Mouse (Mus musculus) forebrain, embryonic 15.5 days (tissue): ENCODE results near the gene Rab34. TPM values are rescaled to one million over a fixed set of nuclear protein-coding genes. Genes with fewer than 3 reads are reported as not detected.
A peak's percentile ranks its signal among the peaks of the same experiment; 100 is the strongest.
"Not testable (repeated sequence)": the region's sequence is repeated elsewhere in the genome, so short reads cannot be mapped to it uniquely, and the experiment has no call there.

Source experiments
- ATAC-seq: fragments of 200-750 bp; cut with Nextera tagmentation; replicated peaks from 2 replicates; pipeline ENCODE4 v1.8.0; 2017; ENCODE audit warnings: mild to moderate bottlenecking, moderate TSS enrichment, moderate library complexity
- H3K27ac ChIP-seq: fragments of 300-500 bp; sonication (generic); replicated peaks from 2 replicates; pipeline ENCODE4 v1.5.1; 2015; ENCODE audit warnings: mild to moderate bottlenecking, inconsistent platforms
- H3K27me3 ChIP-seq: fragments of 300-500 bp; sonication (generic); 2 replicates; pipeline ENCODE4 v1.6.1; 2015; ENCODE audit warnings: inconsistent platforms
- H3K36me3 ChIP-seq: fragments of 300-500 bp; sonication (generic); 2 replicates; pipeline ENCODE4 v1.6.1; 2015; ENCODE audit warnings: mild to moderate bottlenecking, inconsistent platforms
- H3K4me1 ChIP-seq: fragments of 300-500 bp; sonication (generic); 2 replicates; pipeline ENCODE4 v1.6.1; 2015; ENCODE audit warnings: inconsistent platforms
- H3K4me2 ChIP-seq: fragments of 300-500 bp; sonication (generic); replicated peaks from 2 replicates; pipeline ENCODE4 v1.6.1; 2015; ENCODE audit warnings: mild to moderate bottlenecking, inconsistent platforms
- H3K4me3 ChIP-seq: fragments of 300-500 bp; sonication (generic); 2 replicates; pipeline ENCODE4 v1.5.1; 2015; ENCODE audit warnings: mild to moderate bottlenecking, inconsistent platforms
- H3K9ac ChIP-seq: fragments of 300-500 bp; sonication (generic); replicated peaks from 2 replicates; pipeline ENCODE4 v1.6.1; 2015; ENCODE audit warnings: mild to moderate bottlenecking, inconsistent platforms
- H3K9me3 ChIP-seq: fragments of 300-500 bp; sonication (generic); 2 replicates; pipeline ENCODE4 v1.6.1; 2016; ENCODE audit warnings: inconsistent platforms
- WGBS: fragments of 180-500 bp; shearing (Covaris S2); methylation state at CpG from one replicate; pipeline ENCODE4 v1.1.7; 2015; ENCODE audit warnings: mixed read lengths; 5-methylcytosine and 5-hydroxymethylcytosine counted together
- polyA plus RNA-seq: library from polyadenylated mRNA; unstranded; fragments of >200 nt; fragmentation: Nextera tagmentation; extraction: Ambion mirVana; gene quantifications from 2 replicates; pipeline ENCODE4 v1.2.1, GENCODE M21; 2015

Rab34 gene
- polyA plus RNA-seq, 1 experiment from 2014 or later: 56.3 TPM

DNA sequence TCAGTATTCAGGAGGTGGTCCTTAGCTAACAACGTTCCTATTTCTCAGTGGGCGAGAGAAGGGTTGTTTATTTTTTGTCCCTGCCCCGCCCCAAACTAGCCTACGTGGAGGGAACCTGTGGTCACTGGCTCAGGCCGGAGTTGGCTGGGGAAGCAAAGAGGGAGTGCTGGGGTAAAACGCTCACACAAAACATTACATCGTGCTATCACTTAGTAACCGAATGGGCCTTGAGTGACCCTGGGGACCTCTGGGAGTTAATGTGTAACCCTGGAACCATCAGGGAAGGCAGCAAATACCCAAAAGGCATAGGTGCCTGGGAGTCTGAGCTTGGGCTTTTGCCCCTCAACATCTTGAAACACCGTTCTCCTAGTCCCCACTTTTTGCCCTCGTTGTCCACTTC, 10.8 kb upstream of the Rab34 start:
- Histone ChIP-seq H3K4me1 (peaks cover 58% of the 10 kb centered on the region), H3K9me3 (no peaks in the 10 kb centered on the region), H3K36me3 (peaks cover 30% of the 10 kb centered on the region), H3K4me2 (peak overlapping the region; percentile 73), H3K9ac (peak overlapping the region; percentile 46), H3K27ac (peak overlapping the region; percentile 88; the same call in 1 of the 2 replicates), H3K4me3 (peak overlapping the region; percentile 67), H3K27me3 (no peaks in the 10 kb centered on the region)
- no peak for ATAC-seq
- 2% methylated on average over 10 of the region's 10 CpGs for WGBS

DNA sequence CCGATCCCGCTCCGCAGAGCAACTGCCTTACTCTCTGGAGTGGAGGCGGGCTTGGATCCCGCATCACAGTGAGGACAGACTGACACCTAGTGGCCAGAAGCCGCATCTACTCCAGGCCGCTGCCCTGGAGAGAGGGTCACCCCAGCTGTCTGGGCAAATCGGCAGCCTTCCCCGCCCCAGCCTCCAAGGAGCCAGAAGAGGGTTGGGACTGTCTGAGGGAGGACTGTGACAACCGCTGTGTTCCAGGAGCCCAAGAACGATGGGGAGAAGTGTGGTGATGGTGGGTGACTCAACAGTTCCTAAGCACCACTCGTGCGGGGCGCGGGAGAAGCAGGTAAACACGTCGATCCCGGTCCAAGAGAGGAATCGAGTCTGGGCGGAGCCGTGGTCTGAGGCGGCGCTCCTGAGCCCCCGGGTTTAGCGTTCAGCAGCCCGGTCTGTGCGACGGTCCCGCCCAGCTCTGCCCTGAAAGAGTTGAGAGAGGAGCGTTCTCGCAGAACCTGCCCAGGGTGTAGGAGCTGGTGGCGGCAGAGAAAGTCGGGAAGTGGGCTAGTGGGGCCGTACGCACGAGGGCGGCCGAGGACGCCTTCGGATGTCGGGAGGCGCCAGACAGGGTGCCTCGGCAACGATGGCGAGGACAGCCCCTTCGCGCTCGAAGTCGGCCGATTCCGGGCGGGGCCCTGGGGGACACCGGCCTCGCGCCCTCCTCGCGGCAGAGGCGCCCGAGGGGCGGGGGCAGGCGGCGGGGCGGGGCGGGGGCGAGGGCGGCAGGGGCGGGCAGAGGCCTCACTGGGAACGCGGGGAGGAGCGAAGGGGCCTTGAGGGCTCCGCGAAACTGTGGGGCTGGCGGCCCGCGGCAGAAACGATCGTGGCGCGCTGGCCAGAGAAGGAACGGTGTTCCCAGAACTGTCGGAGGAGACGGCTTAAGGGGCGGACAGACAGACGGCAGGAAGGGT, 10.0 kb upstream of the Rab34 start:
- Histone ChIP-seq H3K36me3 (peaks cover 30% of the 10 kb centered on the region), H3K9me3 (no peaks in the 10 kb centered on the region), H3K9ac (peak overlapping the region; percentile 46), H3K4me1 (peaks cover 59% of the 10 kb centered on the region), H3K4me3 (peak overlapping the region; percentile 67), H3K4me2 (peak overlapping the region; percentile 73), H3K27me3 (no peaks in the 10 kb centered on the region), H3K27ac (peak overlapping the region; percentile 88)
- ATAC-seq: peak; percentile 91
- WGBS: under 1% methylated on average over 70 of the region's 84 CpGs

DNA sequence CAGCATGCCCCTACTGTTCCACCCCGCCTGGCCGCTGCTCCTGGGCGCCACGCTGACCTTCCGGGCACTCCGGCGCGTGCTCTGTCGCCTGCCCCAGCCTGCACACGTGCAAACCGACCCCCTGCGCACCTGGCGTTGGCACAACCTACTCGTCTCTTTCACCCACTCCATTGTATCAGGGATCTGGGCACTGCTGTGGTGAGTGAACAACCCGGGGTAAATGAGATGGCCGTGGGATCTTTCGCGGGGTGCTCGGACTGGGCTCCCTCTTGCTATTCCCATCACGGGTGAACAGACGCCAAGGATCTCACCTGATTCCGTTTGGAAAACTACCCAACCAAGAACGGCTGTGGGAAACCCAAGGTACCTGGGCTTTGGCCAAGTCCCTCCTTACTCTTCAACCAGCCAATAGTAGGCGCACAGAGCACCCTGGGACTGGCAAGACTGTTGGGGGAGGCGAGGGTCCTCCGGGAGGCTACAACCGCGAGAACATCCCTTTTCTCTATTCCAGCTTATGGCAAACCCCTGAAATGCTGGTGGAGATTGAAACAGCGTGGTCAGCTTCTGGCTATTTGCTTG, 9.3 kb upstream of the Rab34 start:
- Histone ChIP-seq H3K36me3 (peaks cover 30% of the 10 kb centered on the region), H3K4me1 (peaks cover 63% of the 10 kb centered on the region)
- 1% methylated on average over 28 of the region's 29 CpGs for WGBS

DNA sequence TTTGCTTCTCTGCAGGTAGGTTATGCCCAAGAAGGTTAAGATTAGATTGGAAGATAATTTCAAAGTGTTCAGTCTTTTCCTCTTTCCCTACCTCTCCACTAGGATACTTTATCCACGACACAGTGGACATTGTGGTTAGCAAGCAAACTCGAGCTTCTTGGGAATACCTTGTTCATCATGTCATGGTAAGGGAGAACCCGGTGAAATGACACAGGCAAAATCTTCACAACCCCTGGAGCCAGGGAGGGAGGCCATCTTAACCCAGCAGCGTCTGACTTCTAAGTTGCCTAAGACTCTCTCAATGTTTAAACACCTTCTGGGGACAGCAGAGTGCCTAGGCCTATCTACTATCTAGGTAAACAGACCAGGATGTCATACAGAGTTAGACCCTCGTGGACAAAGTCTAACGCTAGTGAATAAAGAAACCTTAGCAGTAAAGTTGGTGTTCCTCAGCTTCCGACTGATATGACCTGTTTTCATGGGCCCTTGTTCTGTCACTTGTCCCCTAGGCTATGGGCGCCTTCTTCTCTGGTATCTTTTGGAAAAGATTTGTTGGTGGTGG, 8.7 kb upstream of the Rab34 start:
- no peak for ATAC-seq
- peak overlapping the region; percentile 46; the same call in 1 of the 2 replicates for H3K9ac ChIP-seq

More for the DNA sequence above, 9.3 kb upstream of the Rab34 start:
- H3K4me3 ChIP-seq: peak overlapping the region; percentile 67
- H3K4me2 ChIP-seq: peak overlapping the region; percentile 73
- no peaks in the 10 kb centered on the region for H3K9me3 ChIP-seq
- ATAC-seq: peak; percentile 1; the same call in 1 of the 2 replicates
- peak overlapping the region; percentile 88 for H3K27ac ChIP-seq
- peak overlapping the region; percentile 46 for H3K9ac ChIP-seq
- no peaks in the 10 kb centered on the region for H3K27me3 ChIP-seq

DNA sequence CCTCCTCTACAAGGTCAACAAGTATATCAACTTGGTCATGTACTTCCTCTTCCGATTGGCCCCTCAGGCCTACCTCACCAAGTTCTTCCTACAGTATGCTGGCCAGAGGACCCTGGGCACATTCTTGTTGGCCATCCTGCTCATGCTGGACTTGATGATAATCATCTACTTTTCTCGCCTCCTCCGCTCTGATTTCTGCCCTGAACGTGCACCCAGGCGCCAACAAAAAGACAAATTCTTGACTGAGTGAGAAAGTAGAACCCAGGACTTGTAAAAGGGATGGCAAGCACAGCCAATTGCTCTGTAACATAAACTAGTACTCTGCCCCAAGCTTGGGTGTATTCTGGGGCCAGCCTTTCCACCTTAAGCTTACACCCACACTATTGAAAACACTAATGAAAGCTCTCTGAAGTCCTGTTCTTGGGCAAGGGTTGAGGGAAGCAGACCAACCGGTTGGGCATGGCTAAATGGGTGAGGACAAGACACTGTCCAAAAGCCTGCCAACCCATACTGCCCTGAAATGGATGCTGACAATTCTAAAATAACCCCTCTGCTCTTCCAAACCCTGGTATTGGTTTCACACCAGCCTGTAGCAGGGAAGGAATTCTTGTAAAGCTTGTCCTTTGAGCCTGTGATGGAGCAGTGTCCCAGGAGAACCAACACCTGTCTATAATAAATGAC, 8.0 kb upstream of the Rab34 start:
- no peak overlapping the region for H3K9ac ChIP-seq
- WGBS: 77% methylated on average over 6 of the region's 6 CpGs
- no peak overlapping the region for H3K27ac ChIP-seq
- no peak overlapping the region for H3K4me3 ChIP-seq
- H3K9me3 ChIP-seq: no peaks in the 10 kb centered on the region
- no peak for ATAC-seq
- no peak overlapping the region for H3K4me2 ChIP-seq
- peaks cover 30% of the 10 kb centered on the region for H3K36me3 ChIP-seq
- peaks cover 66% of the 10 kb centered on the region for H3K4me1 ChIP-seq
- no peaks in the 10 kb centered on the region for H3K27me3 ChIP-seq

More for the DNA sequence above, 8.7 kb upstream of the Rab34 start:
- Histone ChIP-seq H3K27ac (peak overlapping the region; percentile 88), H3K4me3 (peak overlapping the region; percentile 67), H3K9me3 (no peaks in the 10 kb centered on the region), H3K4me1 (peaks cover 66% of the 10 kb centered on the region), H3K27me3 (no peaks in the 10 kb centered on the region), H3K4me2 (peak overlapping the region; percentile 73), H3K36me3 (peaks cover 30% of the 10 kb centered on the region)
- 37% methylated on average over 8 of the region's 8 CpGs for WGBS

DNA sequence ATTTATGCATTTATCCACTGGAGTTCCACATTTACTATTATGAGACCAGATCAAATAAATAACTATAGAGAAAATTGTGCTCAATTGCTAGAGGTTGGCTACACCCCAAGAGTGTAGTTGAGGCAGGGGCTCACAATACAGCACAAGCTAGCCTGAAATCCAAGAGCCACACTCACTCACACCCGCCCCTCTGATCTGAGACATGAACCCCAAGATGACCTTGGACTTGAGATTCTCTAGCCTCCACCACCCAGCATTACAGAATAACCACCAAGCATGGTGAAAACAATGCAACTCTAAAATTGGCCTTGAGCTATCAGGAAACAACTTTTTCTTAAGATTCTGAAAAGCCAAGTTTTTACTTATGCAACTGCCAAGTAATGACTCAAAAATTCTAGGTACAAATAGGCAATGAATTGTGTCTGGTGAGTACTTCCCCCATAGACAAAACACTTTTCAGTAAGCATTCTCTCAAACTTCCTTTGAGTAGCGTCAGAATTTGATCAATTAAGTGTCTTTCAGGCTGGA, 6.3 kb upstream of the Rab34 start:
- 55% methylated on average over 2 of the region's 2 CpGs for WGBS
- ATAC-seq: no peak
- H3K9ac ChIP-seq: peak overlapping the region; percentile 95
- H3K27me3 ChIP-seq: no peaks in the 10 kb centered on the region
- peak overlapping the region; percentile 53 for H3K4me2 ChIP-seq
- peaks cover 57% of the 10 kb centered on the region for H3K4me1 ChIP-seq
- H3K9me3 ChIP-seq: no peaks in the 10 kb centered on the region
- peak overlapping the region; percentile 90 for H3K4me3 ChIP-seq
- H3K36me3 ChIP-seq: peaks cover 30% of the 10 kb centered on the region
- no peak overlapping the region for H3K27ac ChIP-seq

DNA sequence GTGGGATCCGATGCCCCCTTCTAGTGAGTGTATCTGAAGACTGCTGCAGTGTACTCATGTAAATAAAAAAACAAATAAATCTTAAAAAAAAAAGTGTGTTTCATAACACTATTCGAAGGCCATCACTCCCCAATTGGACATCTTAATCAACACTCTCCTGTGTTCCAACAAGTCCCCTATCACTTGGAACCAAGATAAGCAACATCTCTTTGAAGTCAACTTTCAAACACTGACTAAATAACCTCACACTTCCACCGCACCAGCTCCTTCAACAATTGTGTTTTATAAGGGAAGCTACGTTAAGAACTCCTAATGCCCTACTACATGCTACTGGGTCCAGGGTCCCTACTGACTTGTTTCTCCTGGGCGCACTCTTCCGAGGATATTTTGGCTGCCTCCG, 5.8 kb upstream of the Rab34 start:
- Histone ChIP-seq H3K36me3 (peaks cover 30% of the 10 kb centered on the region), H3K4me3 (peak overlapping the region; percentile 90), H3K27ac (peak overlapping the region; percentile 96; the same call in 1 of the 2 replicates), H3K4me1 (peaks cover 52% of the 10 kb centered on the region), H3K9ac (peak overlapping the region; percentile 95), H3K9me3 (no peaks in the 10 kb centered on the region), H3K27me3 (no peaks in the 10 kb centered on the region), H3K4me2 (peak overlapping the region; percentile 53)
- 9% methylated on average over 7 of the region's 7 CpGs for WGBS
- no peak for ATAC-seq

DNA sequence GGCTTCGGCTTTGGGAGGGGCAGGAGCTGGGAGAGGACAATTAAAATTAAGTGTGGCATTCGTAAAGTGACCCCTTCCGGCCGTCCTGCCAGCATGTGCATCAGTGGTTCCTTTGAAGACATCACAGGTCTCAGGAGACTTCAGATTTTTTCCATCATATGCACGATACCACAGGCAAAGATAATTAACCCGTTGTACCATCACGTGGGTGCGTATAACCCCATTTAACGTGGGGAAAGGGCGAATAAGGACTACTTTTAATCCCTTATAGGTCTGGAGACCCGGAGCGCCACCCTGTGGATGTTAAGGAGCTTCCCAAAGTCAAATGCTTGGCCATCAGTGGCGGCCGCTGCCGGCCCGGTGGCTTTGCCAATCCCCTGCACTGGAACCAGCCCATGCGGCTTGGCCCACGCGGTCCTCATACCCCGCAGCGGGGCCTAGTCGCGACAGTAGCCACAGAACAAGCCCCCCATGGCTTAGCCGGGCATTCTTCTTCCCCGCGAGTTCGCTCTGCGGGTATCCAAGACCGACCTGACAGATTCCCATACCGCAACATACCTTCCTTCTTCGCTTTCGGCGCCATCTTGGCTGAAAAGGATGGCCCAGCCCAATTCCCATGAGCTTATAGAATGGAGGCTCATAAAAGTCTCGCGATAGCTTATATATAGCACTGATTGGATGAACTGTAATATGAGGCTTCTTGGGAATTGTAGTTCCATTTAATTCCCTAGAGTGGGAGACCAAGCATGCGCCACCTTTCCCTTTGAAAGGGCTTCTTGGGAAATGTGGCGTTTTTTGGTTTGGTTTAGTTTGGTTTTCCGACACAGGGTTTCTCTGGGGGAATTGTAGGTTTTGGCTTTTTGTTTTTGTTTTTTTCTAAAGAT, 5.0 kb upstream of the Rab34 start, which contains the start of gene Rpl23a:
Gene Rpl23a, minus strand, starts transcription at position 624 of the 884 bp plus-strand sequence.
- WGBS: under 1% methylated on average over 38 of the region's 38 CpGs
- peak; percentile 95 for ATAC-seq
- Histone ChIP-seq H3K27me3 (no peaks in the 10 kb centered on the region), H3K4me1 (peaks cover 51% of the 10 kb centered on the region), H3K9ac (peak within 1 kb of the TSS; percentile 95), H3K36me3 (peaks cover 30% of the 10 kb centered on the region), H3K27ac (peak within 1 kb of the TSS; percentile 96), H3K4me2 (peak within 1 kb of the TSS; percentile 53), H3K9me3 (no peaks in the 10 kb centered on the region), H3K4me3 (peak within 1 kb of the TSS; percentile 90)

DNA sequence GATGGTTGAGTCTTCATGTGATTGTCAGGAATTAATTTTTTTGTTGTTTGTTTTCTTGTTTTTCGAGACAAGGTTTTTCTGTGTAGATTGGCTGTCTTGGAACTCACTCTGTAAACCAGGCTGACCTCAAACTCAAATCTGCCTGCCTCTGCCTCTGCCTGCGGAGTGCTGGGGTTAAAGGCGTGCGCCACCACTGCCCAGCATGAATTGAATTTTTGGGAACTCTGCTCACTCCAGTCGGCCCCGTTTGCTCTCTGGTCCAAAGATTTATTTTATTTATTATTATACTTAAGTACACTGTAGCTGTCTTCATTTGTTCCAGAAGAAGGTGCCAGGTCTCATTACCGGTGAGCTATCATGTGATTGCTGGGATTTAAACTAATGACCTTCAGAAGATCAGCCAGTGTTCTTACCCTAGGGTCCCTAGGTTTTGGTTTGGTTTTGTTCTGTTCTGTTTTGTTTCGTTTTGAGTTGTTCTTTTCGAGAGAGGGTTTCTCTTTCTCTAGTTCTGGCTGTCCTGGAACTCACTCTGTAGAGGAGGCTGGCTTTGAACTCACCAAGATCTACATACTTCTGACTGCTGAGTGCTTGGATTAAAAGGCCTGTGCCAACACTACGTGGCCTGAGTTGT, 4.2 kb upstream of the Rab34 start:
- ATAC-seq: peak; percentile 5; the same call in 1 of the 2 replicates
- peak overlapping the region; percentile 96 for H3K27ac ChIP-seq
- 56% methylated on average over 10 of the region's 10 CpGs for WGBS

DNA sequence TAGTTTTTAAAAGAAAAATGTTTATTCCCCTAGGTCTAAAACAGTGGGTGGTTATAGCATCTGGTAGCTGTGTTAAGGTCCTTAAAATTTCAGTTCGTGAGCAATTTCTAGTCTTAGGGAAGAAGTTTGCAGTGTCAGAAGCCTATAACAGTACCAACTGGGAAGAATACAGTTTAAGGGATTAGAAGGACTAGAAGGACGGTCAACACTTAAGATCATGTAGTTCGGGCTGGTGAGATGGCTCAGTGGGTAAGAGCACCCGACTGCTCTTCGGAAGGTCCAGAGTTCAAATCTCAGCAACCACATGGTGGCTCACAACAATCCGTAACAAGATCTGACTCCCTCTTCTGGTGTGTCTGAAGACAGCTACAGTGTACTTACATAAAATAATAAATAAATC, 3.5 kb upstream of the Rab34 start:
- WGBS: 95% methylated on average over 6 of the region's 6 CpGs
- H3K4me2 ChIP-seq, H3K27ac ChIP-seq, H3K27me3 ChIP-seq, H3K9ac ChIP-seq, H3K9me3 ChIP-seq, H3K4me3 ChIP-seq, ATAC-seq: not testable (repeated sequence)
- H3K4me1 ChIP-seq: peaks cover 41% of the 10 kb centered on the region
- peaks cover 25% of the 10 kb centered on the region for H3K36me3 ChIP-seq

More for the DNA sequence above, 4.2 kb upstream of the Rab34 start:
- Histone ChIP-seq H3K4me3 (peak overlapping the region; percentile 90), H3K27me3 (no peaks in the 10 kb centered on the region), H3K36me3 (peaks cover 30% of the 10 kb centered on the region), H3K4me2 (peak overlapping the region; percentile 42), H3K9me3 (no peaks in the 10 kb centered on the region), H3K9ac (peak overlapping the region; percentile 37), H3K4me1 (peaks cover 44% of the 10 kb centered on the region)
